Mouse (Mus musculus) limb, embryonic 13.5 days (tissue): ENCODE data around the gene Exoc4. TPM values are rescaled to one million over a fixed set of nuclear protein-coding genes. Genes with fewer than 3 reads are reported as not detected.

Experiments used
- ATAC-seq: fragments of 200-750 bp; cut with Nextera tagmentation; 2 replicates; pipeline ENCODE4 v1.8.0; 2017; ENCODE audit warnings: low read depth, moderate number of reproducible peaks, moderate TSS enrichment; ENCODE audit not compliant: low FRiP score
- H3K27ac ChIP-seq: fragments of 300-500 bp; sonication (generic); 2 replicates; pipeline ENCODE4 v1.5.1; 2015; ENCODE audit warnings: inconsistent platforms, mild to moderate bottlenecking, moderate library complexity
- H3K27me3 ChIP-seq: fragments of 300-500 bp; sonication (generic); 2 replicates; pipeline ENCODE4 v1.6.1; 2015; ENCODE audit warnings: mild to moderate bottlenecking, inconsistent platforms
- H3K36me3 ChIP-seq: fragments of 300-500 bp; sonication (generic); 2 replicates; pipeline ENCODE4 v1.6.1; 2015; ENCODE audit warnings: inconsistent platforms, mild to moderate bottlenecking, moderate library complexity
- H3K4me1 ChIP-seq: fragments of 300-500 bp; sonication (generic); 2 replicates; pipeline ENCODE4 v1.6.1; 2015; ENCODE audit warnings: inconsistent platforms
- H3K4me2 ChIP-seq: fragments of 300-500 bp; sonication (generic); replicated peaks from 2 replicates; pipeline ENCODE4 v1.6.1; 2015; ENCODE audit warnings: inconsistent platforms, mild to moderate bottlenecking, moderate library complexity
- H3K4me3 ChIP-seq: fragments of 300-500 bp; sonication (generic); 2 replicates; pipeline ENCODE4 v1.5.1; 2015; ENCODE audit warnings: moderate library complexity, mild to moderate bottlenecking, inconsistent platforms
- H3K9ac ChIP-seq: fragments of 300-500 bp; sonication (generic); 2 replicates; pipeline ENCODE4 v1.6.1; 2015; ENCODE audit warnings: mild to moderate bottlenecking, inconsistent platforms
- H3K9me3 ChIP-seq: fragments of 300-500 bp; sonication (generic); 2 replicates; pipeline ENCODE4 v1.6.1; 2016; ENCODE audit warnings: inconsistent platforms
- WGBS: fragments of 180-500 bp; shearing (Covaris S2); methylation state at CpG from one replicate; pipeline ENCODE4 v1.1.7; 2015; 5-methylcytosine and 5-hydroxymethylcytosine counted together
- polyA plus RNA-seq: library from polyadenylated mRNA; unstranded; fragments of >200 nt; fragmentation: Nextera tagmentation; extraction: Ambion mirVana; gene quantifications from 2 replicates; pipeline ENCODE4 v1.2.1, GENCODE M21; 2015

Exoc4 gene
- polyA plus RNA-seq, 1 experiment from 2014 or later: 45.2 TPM

DNA sequence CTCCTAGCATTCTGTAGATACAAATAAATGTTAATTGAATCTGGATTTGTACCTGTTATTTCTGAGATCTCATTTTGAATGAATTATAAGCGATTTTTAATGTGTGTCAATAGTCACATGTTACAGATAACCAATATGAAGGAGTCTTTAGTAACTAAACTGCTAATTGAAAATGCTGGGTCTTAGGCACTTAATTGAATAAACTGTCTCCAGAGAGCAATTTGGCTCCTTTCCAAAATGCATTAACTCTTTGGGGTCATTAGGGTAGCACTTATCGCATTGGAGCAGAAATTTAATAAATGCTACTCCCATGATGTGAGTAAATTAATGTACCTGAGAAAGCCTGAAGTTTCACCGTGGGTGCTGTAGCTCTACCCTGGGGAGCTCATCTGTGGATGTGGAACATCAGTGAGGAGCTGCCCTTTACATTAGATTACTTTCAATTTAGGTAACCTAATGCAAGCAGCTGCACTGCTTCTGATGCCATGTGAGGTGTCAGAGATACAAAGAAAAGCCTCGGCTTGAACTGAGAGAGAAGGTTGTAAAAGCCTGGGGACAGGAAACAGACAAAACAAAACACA, 182.4 kb downstream of the Exoc4 start:
- ATAC-seq: no peak
- no peak overlapping the region for H3K4me2 ChIP-seq
- WGBS: 35% methylated on average over 4 of the region's 4 CpGs
- H3K27ac ChIP-seq: no peak overlapping the region
- H3K4me1 ChIP-seq: no peaks in the 10 kb centered on the region
- H3K36me3 ChIP-seq: no peaks in the 10 kb centered on the region
- H3K9me3 ChIP-seq: no peaks in the 10 kb centered on the region
- no peak overlapping the region for H3K9ac ChIP-seq
- no peak overlapping the region for H3K4me3 ChIP-seq
- no peaks in the 10 kb centered on the region for H3K27me3 ChIP-seq

DNA sequence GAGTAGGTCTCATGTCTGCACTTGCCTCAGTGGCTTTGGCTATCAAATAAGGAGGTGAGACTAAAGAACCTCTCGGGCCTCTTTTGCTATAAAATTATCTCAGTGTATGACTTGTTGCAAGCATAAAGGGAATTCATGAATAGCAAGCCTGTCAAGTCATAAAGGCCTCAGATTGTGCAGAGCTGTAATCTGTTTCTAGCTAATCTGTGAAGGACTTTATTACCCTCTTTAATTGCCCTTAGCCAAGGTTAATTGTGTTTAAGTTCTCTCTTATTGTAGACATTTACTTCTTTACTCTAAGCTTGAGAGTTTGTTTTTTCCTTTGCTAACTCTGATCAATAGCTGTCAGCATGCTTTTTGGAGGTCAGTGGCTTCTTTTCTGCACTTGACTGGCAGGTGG, 191.6 kb downstream of the Exoc4 start:
- no peaks in the 10 kb centered on the region for H3K4me1 ChIP-seq
- no peak for ATAC-seq
- no peak overlapping the region for H3K27ac ChIP-seq
- H3K27me3 ChIP-seq: no peaks in the 10 kb centered on the region
- no peak overlapping the region for H3K4me2 ChIP-seq
- 34% methylated on average over 1 of the region's 1 CpGs for WGBS
- H3K9ac ChIP-seq: no peak overlapping the region
- peaks cover 4% of the 10 kb centered on the region; the same call in 1 of the 2 replicates for H3K36me3 ChIP-seq
- H3K4me3 ChIP-seq: no peak overlapping the region
- no peaks in the 10 kb centered on the region for H3K9me3 ChIP-seq

DNA sequence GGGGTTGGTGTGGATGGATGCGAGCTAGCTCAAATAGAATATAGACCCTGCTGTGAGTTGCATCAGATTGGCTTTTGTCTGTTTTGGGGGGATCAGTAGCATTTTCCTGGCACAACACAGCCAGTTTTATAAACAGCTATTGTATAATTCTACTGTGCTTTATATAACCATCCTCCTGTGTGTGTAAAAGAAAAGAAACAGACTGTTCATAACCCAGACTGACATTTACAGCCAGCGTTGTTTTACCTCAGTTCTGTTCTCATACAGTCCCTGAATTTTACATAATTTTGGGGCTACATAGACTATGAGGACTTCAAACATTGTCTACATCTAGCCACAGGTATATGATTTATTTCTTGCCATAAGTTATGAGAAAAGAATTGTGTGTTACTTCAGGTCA, 204.9 kb downstream of the Exoc4 start:
- no peaks in the 10 kb centered on the region for H3K4me1 ChIP-seq

DNA sequence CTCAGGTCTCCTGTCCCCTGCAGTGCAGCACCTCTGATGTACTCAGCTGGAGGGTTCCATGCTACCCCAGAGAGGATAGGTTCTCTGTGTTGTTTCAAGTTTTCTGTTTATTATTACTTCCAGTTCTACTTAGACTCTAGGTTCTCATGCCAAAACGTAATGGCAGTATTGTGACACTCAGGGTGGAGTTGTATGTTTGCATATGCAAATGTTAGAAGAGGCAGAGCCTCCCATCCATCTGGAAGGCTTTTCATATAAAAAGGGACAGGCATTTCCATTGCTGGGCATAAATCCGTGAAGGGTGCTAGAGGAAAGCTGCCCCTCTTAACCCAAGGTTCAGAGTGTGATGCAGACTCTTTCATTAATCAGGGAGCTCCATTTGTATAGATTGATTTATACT, 205.5 kb downstream of the Exoc4 start:
- Histone ChIP-seq H3K4me3 (no peak overlapping the region), H3K27ac (no peak overlapping the region), H3K4me2 (no peak overlapping the region), H3K36me3 (no peaks in the 10 kb centered on the region), H3K9me3 (no peaks in the 10 kb centered on the region), H3K4me1 (no peaks in the 10 kb centered on the region), H3K9ac (no peak overlapping the region), H3K27me3 (no peaks in the 10 kb centered on the region)
- no peak for ATAC-seq
- 65% methylated on average over 2 of the region's 2 CpGs for WGBS

More for the DNA sequence above, 204.9 kb downstream of the Exoc4 start:
- no peaks in the 10 kb centered on the region for H3K36me3 ChIP-seq
- no peaks in the 10 kb centered on the region for H3K9me3 ChIP-seq
- H3K9ac ChIP-seq: no peak overlapping the region
- no peaks in the 10 kb centered on the region for H3K27me3 ChIP-seq
- H3K4me3 ChIP-seq: no peak overlapping the region
- no peak overlapping the region for H3K4me2 ChIP-seq
- 90% methylated on average over 2 of the region's 2 CpGs for WGBS
- no peak for ATAC-seq
- no peak overlapping the region for H3K27ac ChIP-seq

DNA sequence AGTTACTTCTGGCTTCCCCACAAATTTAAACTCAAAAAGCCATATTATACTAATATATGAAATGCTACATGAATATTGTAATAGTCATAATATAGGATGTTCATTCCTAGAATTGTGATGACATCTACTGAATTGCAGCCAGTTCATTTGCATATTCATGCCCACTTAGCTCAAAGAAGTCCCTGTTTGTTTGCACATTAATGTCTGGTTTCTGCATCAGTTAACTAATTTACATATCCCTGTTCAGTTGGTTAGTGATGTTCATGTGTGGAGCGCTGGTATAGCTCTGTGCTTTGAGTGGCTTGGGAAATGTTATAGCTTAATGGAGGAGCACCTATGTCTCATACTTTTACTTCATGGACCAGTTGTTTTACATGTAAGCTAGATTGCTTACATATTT, 206.4 kb downstream of the Exoc4 start:
- Histone ChIP-seq H3K9me3 (no peaks in the 10 kb centered on the region), H3K4me2 (no peak overlapping the region), H3K9ac (no peak overlapping the region), H3K27me3 (no peaks in the 10 kb centered on the region), H3K27ac (no peak overlapping the region), H3K4me1 (no peaks in the 10 kb centered on the region), H3K4me3 (no peak overlapping the region), H3K36me3 (no peaks in the 10 kb centered on the region)
- 98% methylated on average over 1 of the region's 1 CpGs for WGBS
- ATAC-seq: no peak

DNA sequence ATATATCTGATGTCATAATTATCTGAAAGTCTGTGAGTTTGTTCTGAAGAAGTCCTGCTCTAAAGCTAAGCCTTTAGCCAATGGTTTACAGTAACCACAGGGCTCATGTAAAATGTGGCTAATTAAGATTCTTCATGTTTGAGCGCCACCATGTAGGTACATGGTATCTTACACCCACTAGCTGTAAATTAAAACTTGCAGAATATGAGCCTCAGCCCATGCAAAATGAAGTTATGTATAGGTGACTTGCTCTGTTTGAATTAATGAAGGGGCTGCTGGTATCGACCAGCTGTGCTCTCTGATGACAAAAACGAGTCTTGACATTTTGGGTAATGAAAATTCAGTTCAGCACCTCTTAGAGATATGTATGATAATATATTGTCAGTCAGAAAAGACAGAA, 216.0 kb downstream of the Exoc4 start:
- 61% methylated on average over 3 of the region's 3 CpGs for WGBS
- H3K27ac ChIP-seq: no peak overlapping the region
- no peaks in the 10 kb centered on the region for H3K9me3 ChIP-seq
- no peak for ATAC-seq
- H3K4me1 ChIP-seq: no peaks in the 10 kb centered on the region
- H3K9ac ChIP-seq: no peak overlapping the region
- H3K36me3 ChIP-seq: no peaks in the 10 kb centered on the region; the same call in 1 of the 2 replicates
- no peak overlapping the region for H3K4me2 ChIP-seq
- no peaks in the 10 kb centered on the region for H3K27me3 ChIP-seq
- no peak overlapping the region for H3K4me3 ChIP-seq

DNA sequence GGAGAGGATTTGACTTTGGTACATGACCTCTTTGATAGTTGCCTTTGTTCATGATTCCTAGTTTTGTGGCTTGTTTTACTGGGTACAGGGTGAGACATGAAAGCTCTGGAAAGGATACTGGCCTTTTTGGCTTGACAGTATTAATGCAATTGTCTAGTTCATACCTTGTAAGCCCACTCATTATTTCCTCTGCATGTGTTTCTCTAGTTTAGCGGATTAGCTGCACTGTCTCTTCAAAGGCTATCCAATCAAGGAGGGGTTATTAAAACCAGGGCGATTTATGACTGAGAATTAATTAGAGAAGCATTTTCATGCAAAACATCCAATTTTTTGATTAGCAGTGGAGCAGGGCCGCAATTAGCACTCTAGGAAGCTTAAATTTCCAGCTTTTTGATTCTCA, 216.5 kb downstream of the Exoc4 start:
- no peaks in the 10 kb centered on the region for H3K27me3 ChIP-seq
- 41% methylated on average over 3 of the region's 3 CpGs for WGBS
- H3K4me1 ChIP-seq: no peaks in the 10 kb centered on the region
- no peak overlapping the region for H3K4me2 ChIP-seq
- ATAC-seq: no peak
- H3K27ac ChIP-seq: no peak overlapping the region
- no peaks in the 10 kb centered on the region for H3K9me3 ChIP-seq
- no peak overlapping the region for H3K4me3 ChIP-seq
- no peaks in the 10 kb centered on the region; the same call in 1 of the 2 replicates for H3K36me3 ChIP-seq
- no peak overlapping the region for H3K9ac ChIP-seq

DNA sequence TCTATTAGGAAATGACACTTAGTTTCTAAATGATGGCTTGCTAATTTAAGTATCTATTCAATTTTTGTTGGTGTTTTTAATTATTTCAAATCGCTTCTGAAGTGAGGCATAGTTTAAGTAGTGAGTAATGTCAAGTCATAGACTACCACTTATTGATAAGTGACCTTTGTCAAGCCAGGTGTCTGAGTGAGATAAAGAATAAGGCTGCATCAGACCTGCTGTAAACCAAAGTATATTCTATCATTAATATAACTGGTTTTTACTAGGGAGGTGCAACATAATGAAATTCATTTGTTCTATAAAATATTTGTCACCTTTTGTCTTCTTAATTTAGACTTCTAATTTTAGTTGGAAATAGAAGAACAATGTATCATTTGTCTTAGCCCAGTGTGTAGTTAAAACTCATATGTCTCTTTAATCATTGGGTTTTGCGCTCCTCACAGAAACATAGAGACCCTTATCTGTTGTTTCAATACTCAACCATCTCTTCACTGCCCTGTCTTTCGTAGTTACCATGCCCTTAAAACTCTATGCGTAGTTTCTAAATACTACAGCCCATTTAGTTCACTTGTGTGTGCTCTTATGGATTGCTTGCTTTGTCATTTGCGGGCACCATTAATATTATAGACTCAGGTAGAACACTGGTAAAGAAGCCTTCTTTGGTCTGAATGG, 217.4 kb downstream of the Exoc4 start:
- Histone ChIP-seq H3K4me1 (no peaks in the 10 kb centered on the region), H3K36me3 (no peaks in the 10 kb centered on the region; the same call in 1 of the 2 replicates), H3K27ac (no peak overlapping the region), H3K4me2 (no peak overlapping the region), H3K4me3 (no peak overlapping the region), H3K27me3 (no peaks in the 10 kb centered on the region), H3K9ac (no peak overlapping the region), H3K9me3 (no peaks in the 10 kb centered on the region)
- 84% methylated on average over 5 of the region's 5 CpGs for WGBS
- no peak for ATAC-seq

DNA sequence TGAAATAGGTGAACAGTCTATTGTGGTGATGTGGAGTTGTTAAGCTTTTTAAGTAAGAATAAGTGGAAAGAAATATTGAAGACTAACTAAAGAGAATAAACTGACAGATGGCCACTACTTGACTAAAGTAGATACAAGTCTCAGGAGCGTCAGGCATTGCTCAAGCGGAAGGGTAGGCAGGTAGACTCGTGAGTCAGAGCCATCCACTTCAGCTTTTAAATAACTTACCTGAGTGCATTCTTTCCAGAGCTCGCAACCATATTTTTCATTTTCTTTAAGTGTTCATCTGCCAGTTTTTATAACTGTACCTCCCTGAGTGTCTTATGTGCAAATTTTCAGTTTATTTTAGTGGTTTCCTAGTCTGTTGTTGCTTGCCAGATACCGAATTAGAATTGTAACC, 219.6 kb downstream of the Exoc4 start:
- H3K36me3 ChIP-seq: no peaks in the 10 kb centered on the region
- no peak overlapping the region for H3K9ac ChIP-seq
- no peak overlapping the region for H3K27ac ChIP-seq
- no peak for ATAC-seq
- H3K4me2 ChIP-seq: no peak overlapping the region
- no peak overlapping the region for H3K4me3 ChIP-seq
- no peaks in the 10 kb centered on the region for H3K4me1 ChIP-seq
- H3K9me3 ChIP-seq: no peaks in the 10 kb centered on the region
- H3K27me3 ChIP-seq: no peaks in the 10 kb centered on the region
- WGBS: 87% methylated on average over 5 of the region's 5 CpGs

DNA sequence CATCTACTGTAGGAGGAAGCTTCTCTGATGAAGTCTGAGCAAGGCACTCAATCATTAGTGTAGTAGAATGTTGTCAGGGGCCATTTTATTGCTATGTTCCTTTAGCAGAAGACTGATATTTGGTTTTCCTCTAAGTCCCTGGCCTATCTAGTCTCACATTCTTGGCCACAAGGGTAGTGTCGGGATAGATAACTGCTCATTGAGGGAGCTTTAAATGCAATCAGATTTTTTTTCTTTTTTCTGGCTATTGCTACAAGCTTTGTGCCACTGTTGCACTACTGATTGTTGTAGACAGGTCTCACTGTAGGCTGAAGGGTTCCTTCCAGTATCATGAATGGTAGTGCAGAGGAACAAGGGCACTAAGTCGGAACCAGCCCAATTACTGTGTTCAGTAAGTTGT, 227.2 kb downstream of the Exoc4 start:
- no peak overlapping the region for H3K27ac ChIP-seq
- WGBS: 95% methylated on average over 2 of the region's 2 CpGs
- no peaks in the 10 kb centered on the region for H3K36me3 ChIP-seq
- ATAC-seq: no peak
- H3K4me1 ChIP-seq: no peaks in the 10 kb centered on the region
- H3K9me3 ChIP-seq: no peaks in the 10 kb centered on the region
- no peak overlapping the region for H3K4me2 ChIP-seq
- no peak overlapping the region for H3K9ac ChIP-seq
- no peaks in the 10 kb centered on the region for H3K27me3 ChIP-seq
- H3K4me3 ChIP-seq: no peak overlapping the region

DNA sequence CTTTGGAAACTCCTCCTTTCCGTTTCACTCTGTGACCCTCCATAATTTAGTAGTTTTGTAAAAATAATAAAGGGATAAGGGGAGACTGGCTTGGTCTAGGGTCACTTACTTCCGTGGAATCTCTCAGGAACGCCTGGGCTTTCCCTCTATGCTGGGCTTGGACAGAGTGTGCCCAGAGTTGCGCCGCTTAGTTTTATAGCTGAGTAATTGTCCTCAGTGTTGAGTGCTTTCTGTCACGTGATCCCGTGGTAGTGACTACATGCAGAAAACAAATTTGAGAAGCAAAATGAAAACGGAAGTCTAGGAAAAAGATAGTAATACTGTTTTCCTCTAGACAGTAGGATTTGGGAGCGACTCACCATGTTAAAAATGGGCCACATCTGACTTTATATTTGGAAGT, 235.7 kb downstream of the Exoc4 start:
- no peak overlapping the region for H3K9ac ChIP-seq
- no peak overlapping the region for H3K4me3 ChIP-seq
- no peak overlapping the region for H3K4me2 ChIP-seq
- no peaks in the 10 kb centered on the region for H3K27me3 ChIP-seq
- H3K9me3 ChIP-seq: no peaks in the 10 kb centered on the region
- no peaks in the 10 kb centered on the region for H3K4me1 ChIP-seq
- ATAC-seq: no peak
- H3K27ac ChIP-seq: no peak overlapping the region
- H3K36me3 ChIP-seq: no peaks in the 10 kb centered on the region
- WGBS: 72% methylated on average over 9 of the region's 9 CpGs

DNA sequence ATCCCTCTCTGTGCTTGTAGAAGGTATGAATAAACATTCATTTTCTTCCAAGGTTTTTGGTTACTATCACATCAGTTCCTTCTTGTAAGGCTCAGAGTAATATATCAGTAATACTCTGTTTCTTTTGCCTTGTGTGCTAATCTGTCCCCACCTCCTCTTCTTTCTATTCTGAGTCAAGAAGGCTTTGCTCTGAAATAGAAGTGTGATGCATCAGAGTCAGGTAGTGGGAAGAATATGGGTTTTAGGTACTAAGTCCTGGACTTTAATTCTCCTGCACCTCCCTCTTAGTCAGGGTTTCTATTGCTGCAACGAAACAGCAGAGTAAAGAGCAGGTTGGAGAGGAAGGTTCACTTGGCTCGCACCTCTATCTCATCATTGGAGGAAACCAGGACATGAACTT, 240.9 kb downstream of the Exoc4 start:
- Histone ChIP-seq H3K27me3 (no peaks in the 10 kb centered on the region), H3K27ac (no peak overlapping the region), H3K9ac (no peak overlapping the region), H3K4me2 (no peak overlapping the region), H3K36me3 (no peaks in the 10 kb centered on the region), H3K9me3 (no peaks in the 10 kb centered on the region), H3K4me3 (no peak overlapping the region), H3K4me1 (no peaks in the 10 kb centered on the region)
- 94% methylated on average over 2 of the region's 2 CpGs for WGBS
- ATAC-seq: no peak
